Mouse (Mus musculus) heart, postnatal 10 days (tissue): Measurements from ENCODE around the gene Pde4a. TPM values are rescaled to one million over a fixed set of nuclear protein-coding genes. Genes with fewer than 3 reads are reported as not detected.
A peak's percentile ranks its signal among the peaks of the same experiment; 100 is the strongest.

Experiments
- DNase-seq, 2 experiments: peaks; one replicate each; pipeline ENCODE4 v3.0.0; 2021
- intact Hi-C: fragments of 180-260 bp; cut with DNase I; formaldehyde crosslinking; loops from one replicate; pipeline ENCODE4 v1.15.1; 2025
- total RNA-seq, 2 experiments: library from RNA; stranded (reverse); gene quantifications; 2 replicates each; pipeline ENCODE4 v1.2.3; 2021

Gene Pde4a
- total RNA-seq, 2 experiments from 2014 or later, result 21.3 to 28.2 TPM

DNA sequence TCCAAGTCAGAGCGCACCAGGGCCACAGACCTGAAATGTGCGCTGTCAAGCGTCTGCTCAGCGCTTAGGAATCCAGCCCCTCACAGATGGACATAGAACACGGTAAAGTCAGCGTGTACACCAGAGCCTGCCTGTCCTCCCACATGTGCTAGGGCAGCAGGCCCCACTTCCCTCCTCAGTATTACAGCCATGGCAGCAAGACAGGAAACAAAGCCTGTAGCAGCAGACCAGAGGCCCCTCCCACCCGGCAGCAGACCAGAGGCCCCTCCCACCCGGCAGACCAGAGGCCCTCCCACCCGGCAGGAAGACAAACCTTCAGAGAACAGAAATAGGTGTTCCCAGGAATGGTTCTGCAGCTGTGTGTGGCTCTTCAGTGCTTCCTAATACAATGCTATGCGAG is 18.8 kb upstream of the Pde4a start:
- peak; percentile 49 to 50 for DNase-seq
- intact Hi-C loops, result no loop called here

DNA sequence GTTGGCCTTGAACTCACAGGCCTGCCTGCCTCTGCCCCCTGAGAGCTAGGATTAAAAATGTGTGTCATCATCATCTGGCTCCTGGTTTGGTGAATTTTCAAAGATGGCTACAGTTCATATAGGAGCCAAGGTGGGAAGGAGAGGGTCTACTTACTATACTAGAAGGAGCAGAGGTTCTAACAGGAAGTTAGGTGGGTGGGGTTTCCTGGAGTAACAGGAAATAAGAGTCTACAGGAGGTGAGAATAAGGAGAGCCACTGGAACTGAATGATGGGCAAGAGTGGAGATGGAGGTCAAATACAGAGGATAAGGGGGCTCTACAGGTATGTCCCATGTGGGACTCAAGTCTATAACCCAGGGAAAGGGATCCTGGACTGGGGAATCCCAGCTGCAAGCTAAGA is 17.1 kb upstream of the Pde4a start:
- no peak for DNase-seq
- intact Hi-C loops, result no loop called here

DNA sequence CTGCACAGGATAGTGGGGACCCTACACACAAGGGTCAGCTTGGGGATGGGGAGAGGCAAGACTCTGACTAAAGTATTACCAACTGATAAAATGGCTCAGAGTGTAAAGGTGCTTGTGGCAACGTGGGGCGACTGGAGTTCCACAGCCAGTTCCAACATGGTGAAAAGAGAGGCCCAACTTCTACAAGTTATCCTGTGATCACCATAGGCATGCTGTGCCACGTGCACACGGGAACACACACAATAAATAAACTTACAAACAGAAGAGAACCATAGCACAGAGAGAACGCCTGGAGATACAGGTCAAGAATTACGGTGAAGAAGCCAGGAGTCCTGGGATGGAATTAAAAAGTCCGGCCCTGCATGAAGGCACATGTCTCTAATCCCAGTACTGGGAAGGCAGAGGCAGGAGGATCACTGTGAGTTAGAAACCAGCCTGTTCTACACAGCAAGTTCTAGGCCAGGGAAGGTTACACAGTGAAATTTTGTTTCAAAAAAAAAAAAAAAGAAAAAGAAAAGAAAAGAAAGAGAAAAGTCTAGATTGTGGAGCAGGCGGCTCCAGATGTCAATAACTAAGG is 16.3 kb upstream of the Pde4a start:
- intact Hi-C loops, result no loop called here

DNA sequence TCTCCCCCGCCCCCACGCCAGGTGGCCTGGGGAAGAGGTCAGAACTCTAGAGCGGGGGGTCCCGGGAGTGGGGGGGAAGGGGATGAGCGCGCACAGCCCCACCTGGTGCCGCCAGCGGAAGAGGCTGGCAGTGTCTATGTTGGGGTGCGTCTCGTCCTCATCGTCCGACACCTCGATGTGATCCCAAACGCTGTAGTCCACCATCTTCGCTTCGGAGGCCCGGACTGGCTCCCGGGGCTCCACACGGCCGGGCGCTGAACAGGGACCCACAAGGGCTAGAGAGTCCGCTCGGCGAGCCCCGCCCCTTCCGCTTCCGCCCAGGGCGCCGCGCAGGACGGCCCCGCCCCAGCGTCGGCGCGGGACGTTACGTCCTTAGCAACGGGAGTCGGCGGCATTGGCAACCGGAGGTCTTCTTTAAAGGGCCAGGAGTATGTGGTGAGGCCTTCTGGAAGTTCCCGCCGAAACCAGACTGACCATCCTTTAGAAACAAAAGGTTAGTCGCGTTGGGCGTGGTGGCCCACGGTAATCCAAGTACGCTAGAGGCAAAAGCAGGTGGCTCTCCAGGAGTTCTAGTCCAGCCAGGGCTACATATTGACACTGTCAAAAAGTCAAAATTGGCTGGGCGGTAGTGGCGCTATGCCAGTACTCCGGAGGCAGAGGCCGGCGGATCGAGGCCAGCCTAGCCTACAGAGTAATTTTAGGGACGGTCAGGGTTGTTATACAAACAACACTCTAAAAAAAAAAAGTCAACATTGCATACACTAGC is 15.7 kb upstream of the Pde4a start, which contains the start of gene Cdc37:
Gene Cdc37, minus strand, starts transcription at position 329 of the 766 bp plus-strand sequence.
- peak; percentile 94 to 96 for DNase-seq
- intact Hi-C loops, result loop anchor here (5.0 kb wide), 1 partner anchor 67 kb away; no protein-coding TSS in a partner anchor

More for the DNA sequence above, 16.3 kb upstream of the Pde4a start:
- no peak for DNase-seq

DNA sequence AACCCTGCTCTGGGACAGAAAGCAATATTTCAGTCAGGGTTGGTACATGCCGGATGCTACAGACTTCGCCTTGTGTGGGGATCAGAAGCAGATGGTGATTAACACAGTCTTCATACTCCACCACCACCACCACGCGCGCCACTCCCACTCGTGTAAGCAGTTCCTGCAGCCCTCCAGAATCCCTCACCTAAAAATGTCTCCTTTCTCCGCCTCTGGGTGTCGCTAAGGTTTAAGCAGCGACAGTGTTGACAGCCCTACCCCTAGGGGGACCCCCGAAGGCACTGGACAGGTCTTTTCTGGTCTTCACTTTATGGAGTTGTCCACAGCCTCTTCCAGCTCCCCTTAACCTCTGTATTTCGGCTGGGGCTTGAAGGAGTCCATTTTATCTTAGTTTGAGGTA is 12.8 kb upstream of the Pde4a start:
- intact Hi-C loops, result loop anchor here (2.0 to 5.0 kb wide), 2 partner anchors 16 to 65 kb away; no protein-coding TSS in a partner anchor
- peak; percentile 64 to 74 for DNase-seq

DNA sequence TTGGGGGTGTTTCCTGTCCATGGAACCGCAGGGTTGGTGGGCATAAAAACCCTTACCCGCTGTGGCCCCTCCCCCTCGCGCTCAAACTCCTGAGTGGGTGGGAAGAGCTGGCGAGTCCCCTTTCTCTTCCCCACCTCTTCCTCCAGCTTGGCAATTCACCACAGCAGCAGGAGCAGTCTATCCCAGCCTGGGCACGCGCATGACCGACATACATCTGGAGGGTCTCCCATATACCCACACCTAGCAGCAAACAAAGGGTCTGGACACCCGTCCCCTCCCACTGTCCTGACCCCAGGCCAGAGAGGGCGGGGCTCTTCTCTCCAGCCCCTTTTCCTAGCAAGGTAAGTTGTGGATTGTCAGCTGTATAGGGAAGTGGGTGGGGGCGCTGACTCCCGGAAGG is 12.2 kb upstream of the Pde4a start:
- DNase-seq, result no peak
- intact Hi-C loops, result loop anchor here (2.0 to 5.0 kb wide), 2 partner anchors 15 to 64 kb away; no protein-coding TSS in a partner anchor

DNA sequence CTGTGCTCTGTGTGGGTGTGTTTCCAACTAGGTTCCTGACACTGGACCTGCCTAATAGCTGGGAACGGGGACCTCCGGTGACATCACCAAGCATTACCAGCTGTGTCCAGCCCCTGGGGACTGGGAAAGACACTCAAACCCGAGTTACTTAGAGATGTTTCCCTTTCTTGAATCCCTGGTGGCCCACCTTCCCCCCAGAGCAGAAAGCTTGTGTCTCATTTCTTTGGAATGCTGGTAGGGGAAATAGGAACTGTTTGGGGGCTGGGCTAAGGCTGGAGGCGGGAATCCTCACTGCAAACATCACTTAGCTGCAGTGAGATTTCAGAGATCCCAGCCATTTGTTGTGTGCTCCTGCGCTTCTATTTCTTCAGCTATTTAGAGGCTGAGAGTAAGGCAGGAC is 11.7 kb upstream of the Pde4a start:
- intact Hi-C loops, result loop anchor here (2.0 to 5.0 kb wide), 2 partner anchors 15 to 63 kb away; no protein-coding TSS in a partner anchor
- peak; percentile 47 to 53 for DNase-seq

DNA sequence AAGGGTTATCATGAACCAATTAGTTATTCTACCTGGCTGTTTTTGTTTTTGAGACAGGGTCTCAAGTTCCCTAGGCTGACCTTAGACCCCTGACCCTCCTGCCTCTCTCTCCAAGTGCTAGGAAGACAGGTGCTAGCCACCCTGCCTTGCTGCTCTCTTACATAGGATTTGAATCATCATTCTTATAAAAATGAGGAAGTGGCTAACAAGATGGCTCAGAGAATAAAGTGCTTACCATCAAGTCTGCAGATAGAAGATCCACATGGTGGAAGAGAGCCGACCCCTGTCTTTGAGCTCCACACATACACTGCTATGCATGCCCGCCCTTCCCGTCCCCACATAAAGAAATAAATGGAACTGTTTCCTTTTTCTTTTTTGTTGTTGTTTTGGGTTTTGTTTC is 10.7 kb upstream of the Pde4a start:
- intact Hi-C loops, result loop anchor here (5.0 kb wide), 1 partner anchor 63 kb away; no protein-coding TSS in a partner anchor
- no peak for DNase-seq

DNA sequence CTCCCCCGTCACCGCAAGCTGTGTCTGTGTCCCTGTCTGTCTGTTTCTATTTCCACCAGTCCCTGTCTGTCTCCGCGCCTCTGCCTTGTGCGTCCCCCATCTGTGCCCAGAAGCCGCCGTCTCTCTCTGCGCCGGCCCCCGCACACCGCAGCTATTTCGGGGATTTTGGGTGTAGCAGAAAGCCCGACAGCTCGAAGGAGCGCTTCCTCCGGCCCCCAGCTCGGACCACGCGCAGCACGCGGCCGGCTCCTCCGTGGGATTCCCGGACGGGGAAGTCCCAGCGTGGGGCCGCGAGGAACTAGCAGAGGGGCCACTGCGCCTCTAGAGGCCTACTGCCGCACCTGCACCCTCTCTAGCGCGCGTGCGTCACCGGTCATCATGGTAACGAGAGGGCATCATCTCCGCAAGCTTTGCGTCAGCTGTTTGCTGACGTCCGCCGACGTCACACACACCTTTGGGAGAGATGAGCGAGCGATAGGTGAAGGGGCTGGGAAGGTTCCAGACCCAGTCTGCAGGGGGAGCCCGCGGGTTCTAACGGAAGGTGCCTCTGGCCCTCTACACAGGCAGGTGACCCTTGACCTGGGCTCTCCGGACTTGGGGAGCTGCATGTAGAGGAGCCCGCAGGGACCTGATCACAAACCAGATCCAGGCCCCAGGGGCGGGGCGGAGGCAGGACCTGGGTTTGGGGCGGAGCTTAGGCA is 4.2 kb upstream of the Pde4a start:
- intact Hi-C loops, result no loop called here
- DNase-seq, result peak; percentile 91 to 94

DNA sequence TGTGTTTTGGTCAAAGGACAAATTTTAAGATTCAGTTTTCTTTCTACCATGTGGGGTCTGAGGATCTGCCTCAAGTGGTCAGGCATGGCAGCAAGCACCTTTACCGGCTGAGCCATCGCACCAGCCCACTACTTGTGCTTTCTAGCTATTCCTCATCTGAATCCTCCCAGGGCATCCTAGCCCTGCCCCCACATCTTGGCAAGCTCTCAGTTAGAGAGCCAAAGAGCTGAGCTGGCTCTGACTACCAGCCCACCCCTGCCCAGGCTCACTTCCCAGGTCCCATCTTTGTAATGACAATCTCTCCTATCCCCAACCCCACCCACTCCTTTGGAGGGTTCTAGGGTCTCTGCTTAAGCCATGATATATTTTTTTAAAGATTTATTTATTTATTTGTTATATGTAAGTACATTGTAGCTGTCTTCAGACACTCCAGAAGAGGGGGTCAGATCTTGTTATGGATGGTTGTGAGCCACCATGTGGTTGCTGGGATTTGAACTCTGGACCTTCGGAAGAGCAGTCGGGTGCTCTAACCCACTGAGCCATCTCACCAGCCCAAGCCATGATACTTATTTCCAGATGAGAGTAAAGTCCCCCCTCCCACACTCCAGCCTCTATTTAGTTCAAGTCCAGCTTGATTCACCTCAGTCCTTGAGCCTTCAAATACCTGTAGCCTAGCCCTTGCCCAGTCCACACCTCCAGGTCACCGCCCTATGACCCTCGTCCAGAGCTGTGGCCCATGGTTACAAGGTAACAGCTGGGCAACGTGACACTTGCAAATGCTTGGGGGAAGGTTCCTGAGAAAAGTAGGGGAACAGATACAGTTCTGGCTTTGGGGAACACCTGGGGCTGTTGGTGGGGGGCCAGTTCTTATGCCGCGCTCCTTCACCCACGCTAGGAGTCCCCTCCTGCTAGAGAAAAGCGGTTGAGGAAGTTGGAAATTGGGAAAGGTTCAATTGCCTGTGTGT is 2.1 kb upstream of the Pde4a start:
- intact Hi-C loops, result no loop called here
- no peak for DNase-seq

DNA sequence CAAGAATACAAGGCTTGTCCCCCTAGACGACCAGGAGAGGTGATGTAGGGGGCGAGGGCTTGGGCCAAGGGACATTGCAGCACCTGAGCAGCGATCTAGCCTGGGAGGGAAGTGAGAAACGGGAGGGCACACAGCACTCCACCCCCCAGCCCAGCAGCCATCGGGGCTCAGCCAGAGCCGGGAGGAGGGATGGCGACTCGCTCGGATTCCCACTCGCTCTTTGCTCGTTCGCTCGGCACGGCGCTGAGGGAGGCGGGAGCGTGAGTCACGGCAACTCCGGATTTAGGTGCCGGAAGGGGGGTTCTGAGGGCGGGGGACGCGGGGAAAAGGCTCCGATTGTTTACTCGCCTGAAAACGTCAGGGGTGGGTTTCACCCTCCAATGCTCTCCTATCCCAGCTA is 1.4 kb upstream of the Pde4a start:
- DNase-seq, result no peak
- intact Hi-C loops, result no loop called here

DNA sequence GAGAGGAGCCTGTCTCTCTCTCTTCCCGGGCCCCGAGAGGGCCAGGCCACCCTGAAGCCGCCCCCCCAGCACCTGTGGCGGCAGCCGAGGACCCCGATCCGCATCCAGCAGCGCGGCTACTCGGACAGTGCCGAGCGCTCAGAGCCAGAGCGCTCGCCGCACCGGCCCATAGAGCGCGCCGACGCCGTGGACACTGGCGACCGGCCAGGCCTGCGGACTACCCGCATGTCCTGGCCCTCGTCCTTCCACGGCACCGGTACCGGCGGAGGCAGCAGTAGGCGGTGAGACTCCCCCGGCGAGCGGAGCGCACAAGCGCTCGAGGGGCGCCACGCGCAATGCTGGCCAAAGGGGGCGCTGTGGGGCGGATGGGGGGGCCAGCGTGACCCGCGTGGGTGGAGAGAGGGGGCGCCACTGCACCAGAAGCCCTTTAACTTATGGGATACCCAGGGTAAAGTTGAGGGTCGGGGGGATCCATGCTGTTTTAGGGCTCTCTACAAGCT is 488 bp downstream of the Pde4a start:
- peak; percentile 63 to 79 for DNase-seq
- intact Hi-C loops, result no loop called here

DNA sequence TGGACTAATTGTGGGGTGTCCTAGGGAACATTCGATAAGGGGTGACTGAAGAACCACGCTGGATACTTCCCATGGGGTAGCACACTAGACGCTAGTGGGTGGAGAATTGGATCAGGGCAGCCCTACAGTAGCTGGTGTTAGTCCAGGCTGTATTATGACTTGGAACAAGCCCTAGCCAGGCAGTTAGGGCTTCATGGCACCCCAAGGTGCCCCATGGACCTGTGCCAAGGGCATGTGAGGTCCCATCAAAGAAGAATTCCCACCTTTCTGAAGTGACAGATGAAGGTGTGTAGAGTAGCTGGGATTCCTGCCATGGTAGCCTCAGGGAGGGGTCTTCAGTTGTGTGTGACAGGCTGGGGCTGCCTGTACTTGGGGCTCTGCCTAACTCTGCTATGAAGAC is 1.0 kb downstream of the Pde4a start:
- DNase-seq, result no peak
- intact Hi-C loops, result no loop called here

DNA sequence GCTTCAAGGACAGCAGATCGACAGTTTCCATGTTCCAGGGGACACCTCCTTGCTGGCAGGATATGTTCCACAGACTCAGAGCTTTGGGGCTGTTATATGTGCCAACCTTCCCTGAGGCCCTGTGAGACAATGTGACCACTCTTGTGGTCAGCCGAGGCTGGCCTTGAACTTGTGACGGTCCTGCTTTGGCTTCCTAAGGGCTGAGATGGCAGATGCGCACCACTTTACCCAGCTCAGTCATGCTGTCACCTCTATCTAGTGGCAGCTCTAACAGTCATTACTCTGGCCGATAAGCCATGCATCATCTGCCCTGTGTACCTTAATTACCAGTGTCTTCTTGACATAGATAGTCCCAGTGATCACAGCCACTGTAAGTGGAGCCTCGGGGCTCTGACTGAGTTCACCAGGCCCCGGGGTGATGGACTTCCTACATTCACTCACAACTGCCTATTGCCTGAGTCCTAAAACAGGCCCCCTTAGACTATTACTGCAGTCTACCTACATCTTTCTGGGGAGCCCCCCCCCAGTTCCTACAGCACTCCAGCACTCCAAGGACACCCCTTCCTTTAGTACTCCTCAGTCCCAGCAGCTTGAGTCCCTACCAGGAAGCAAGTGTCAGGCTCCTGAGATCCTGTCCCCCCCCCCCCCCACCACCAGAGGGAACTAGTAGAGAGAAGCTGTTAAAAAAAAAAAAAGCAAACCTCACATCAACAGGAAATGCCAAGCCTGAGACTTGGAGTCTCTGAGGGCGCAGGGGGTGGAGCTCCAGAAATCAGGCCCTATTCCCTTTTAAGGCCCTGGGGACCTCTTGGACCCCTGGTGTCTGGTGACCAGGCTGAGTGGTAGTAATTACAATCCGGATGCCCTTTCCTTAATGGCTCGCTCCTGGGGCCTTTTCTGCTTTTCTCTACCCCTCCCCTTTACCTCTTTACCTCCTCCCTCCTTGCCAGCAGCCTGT is 1.9 kb downstream of the Pde4a start:
- DNase-seq, result peak; percentile 42 to 56
- intact Hi-C loops, result loop anchor here (2.0 kb wide), 1 partner anchor 15 kb away; no protein-coding TSS in a partner anchor

DNA sequence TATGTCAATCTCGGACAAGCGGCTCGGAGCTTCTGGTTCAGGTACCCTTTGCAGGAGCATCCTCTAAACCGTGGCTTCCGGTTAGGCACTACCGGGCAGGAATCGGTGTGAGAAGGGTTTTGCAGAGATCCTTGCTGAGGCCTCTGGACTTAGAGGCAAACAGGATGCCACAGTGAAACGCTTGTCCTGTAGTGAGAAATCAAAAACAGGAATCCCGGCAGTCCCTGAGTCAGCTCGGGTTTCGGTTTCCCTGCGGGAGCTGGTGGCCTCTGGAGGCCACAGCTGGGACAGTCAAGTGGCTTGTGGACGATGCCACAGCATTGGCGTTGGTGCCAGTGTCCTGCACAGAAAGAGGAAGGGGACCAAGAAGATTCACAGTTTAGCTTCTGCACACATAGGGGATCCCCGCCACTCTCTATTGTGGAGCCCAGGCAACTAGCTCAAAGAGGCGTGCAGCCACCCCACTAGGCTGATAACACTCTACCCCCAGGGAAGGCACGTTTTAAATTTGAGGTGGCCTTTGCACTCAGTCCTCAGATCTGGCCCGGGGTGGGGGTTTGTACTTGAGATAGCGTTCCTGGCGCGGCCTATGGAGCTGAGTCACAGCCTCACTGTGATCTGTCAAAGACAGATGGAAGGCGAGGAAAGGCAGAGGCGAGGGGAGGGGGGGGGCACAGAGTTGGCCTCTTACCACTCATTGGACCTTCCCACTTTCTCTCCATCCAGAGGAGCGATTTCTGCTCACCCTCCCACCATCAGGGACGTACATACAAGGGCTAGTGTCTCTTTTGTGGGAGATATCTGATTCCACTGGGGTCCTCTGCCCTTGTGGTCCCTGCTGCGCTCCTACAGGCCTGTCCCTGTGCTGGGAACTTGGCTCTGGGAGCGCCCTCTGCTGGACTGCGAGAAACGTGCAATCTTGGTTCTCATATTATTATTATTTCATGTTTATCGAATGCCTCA is 2.9 kb downstream of the Pde4a start:
- intact Hi-C loops, result loop anchor here (2.0 kb wide), 1 partner anchor 16 kb away; no protein-coding TSS in a partner anchor

DNA sequence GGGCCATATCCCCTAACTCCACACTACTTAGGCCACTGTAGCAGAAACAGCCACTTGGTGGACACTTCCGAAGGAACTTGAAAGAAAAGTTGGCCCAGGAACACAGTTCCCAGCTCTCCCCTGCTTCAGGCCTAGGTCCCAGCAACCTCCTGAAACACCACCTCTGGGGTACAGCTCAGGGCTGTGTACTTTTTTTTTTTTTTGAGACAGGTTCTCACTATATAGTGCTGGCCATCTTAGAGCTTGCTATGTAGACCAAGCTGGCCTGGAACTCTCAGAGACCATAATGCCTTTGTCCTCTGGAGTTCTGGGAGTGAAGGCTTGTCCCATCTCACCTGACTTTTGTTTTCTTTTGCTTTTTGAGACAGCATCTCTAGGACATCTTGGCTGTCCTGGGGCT is 3.6 kb downstream of the Pde4a start:
- no peak for DNase-seq
- intact Hi-C loops, result loop anchor here (2.0 kb wide), 1 partner anchor 16 kb away; no protein-coding TSS in a partner anchor

More for the DNA sequence above, 2.9 kb downstream of the Pde4a start:
- peak; percentile 81 to 89 for DNase-seq

DNA sequence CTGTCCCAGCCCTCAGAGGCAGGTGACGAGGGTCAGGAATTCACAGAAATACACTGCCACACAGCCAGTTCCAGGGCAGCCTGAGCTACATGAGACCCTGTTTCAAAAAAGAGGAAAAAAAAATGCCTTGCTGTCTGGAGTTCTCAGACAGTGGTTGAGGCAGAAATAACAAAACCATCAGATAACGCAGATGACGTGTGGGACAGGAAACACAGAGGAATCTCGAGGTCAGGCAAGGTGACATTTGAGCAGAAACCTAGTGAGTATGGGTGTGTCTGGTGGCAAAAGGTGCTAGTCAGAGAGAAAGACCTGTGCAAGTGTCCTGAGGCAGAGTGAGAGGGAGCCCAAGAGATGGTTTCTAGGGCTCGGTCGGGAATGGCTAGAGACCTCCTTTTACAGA is 6.8 kb downstream of the Pde4a start:
- no peak for DNase-seq
- intact Hi-C loops, result no loop called here
